Comparison of ENCODE assay signal across 8 mouse cellular contexts in genomic region chr1:43826628-43827001, GRCm38 (mm10). TPM values are rescaled to one million over a fixed set of nuclear protein-coding genes. Genes with fewer than 3 reads are reported as not detected.
A peak's percentile ranks its signal among the peaks of the same experiment; 100 is the strongest.
DNase-seq lines count a peak whose midpoint lies in the region; ATAC-seq and TF ChIP-seq lines count a peak whose summit lies in the region.

No protein-coding gene starts in this region.

- DNase-seq in kidney, postnatal 25 days, result no peak
- no peak for DNase-seq in urinary bladder, adult 18-20 months (ENCODE audit: low spot score in 2 of 2)
- DNase-seq in left cerebral cortex, adult 8-10 months (ENCODE audit: low spot score in 2 of 2), result no peak
- DNase-seq in layer of hippocampus, postnatal 25 days (ENCODE audit: extremely low spot score in 1 of 2, low spot score in 1 of 2), result no peak

- peak overlapping the region; percentile 87 for H3K9ac ChIP-seq in kidney, embryonic 16.5 days (replicated peaks; ENCODE audit: low read length)
- H3K9ac ChIP-seq in intestine, embryonic 15.5 days, result peak overlapping the region; percentile 87

- no peaks in the 10 kb centered on the region for H3K27me3 ChIP-seq in kidney, embryonic 16.5 days (ENCODE audit: insufficient read depth, low read length)
- no peaks in the 10 kb centered on the region for H3K27me3 ChIP-seq in intestine, embryonic 15.5 days (replicated peaks)
- no peaks in the 10 kb centered on the region for H3K27me3 ChIP-seq in myocyte (ENCODE audit: control insufficient read depth, insufficient read depth, insufficient read length)

- no peaks in the 10 kb centered on the region for H3K9me3 ChIP-seq in kidney, embryonic 16.5 days (ENCODE audit: low read length)
- H3K9me3 ChIP-seq in intestine, embryonic 15.5 days, result no peaks in the 10 kb centered on the region

- peak overlapping the region; percentile 92 for H3K4me3 ChIP-seq in kidney, embryonic 16.5 days (ENCODE audit: low read length)
- peak overlapping the region; percentile 74 for H3K4me3 ChIP-seq in brown adipose tissue, adult 24 weeks (ENCODE audit: insufficient read depth, low read depth, low read length)
- peak overlapping the region; percentile 94 for H3K4me3 ChIP-seq in intestine, embryonic 15.5 days (replicated peaks)
- peak overlapping the region; percentile 62 for H3K4me3 ChIP-seq in myocyte

- 0 out of 2 replicates have a peak, but pooled peaks cover 3% of the 10 kb centered on the region for H3K36me3 ChIP-seq in kidney, embryonic 16.5 days (ENCODE audit: insufficient read depth, low read length)
- H3K36me3 ChIP-seq in intestine, embryonic 15.5 days, result no peaks in the 10 kb centered on the region
- no peaks in the 10 kb centered on the region for H3K36me3 ChIP-seq in myocyte (ENCODE audit: control insufficient read depth, insufficient read depth)

- ATAC-seq in kidney, embryonic 16.5 days (ENCODE audit: low FRiP score, low TSS enrichment), result no peak
- ATAC-seq in intestine, embryonic 15.5 days, result no peak

- peaks cover 32% of the 10 kb centered on the region for H3K79me2 ChIP-seq in myocyte (ENCODE audit: control insufficient read depth, insufficient read depth)

- no peak for TF ChIP-seq POLR2A in myocyte (IDR thresholded peaks at IDR 0.05; ENCODE audit: insufficient read length, low read depth)

- peak overlapping the region; percentile 90; the same call in 1 of the 2 replicates for H3K27ac ChIP-seq in kidney, embryonic 16.5 days (ENCODE audit: low read length)
- H3K27ac ChIP-seq in brown adipose tissue, adult 24 weeks (replicated peaks; ENCODE audit: low read depth, low read length), result no peak overlapping the region
- H3K27ac ChIP-seq in intestine, embryonic 15.5 days, result peak overlapping the region; percentile 91

- WGBS in kidney, embryonic 16.5 days, result 0% methylated on average over 3 of the region's 3 CpGs
- WGBS in intestine, embryonic 15.5 days, result 0% methylated on average over 3 of the region's 3 CpGs

- H3K4me2 ChIP-seq in kidney, embryonic 16.5 days (replicated peaks; ENCODE audit: low read depth, low read length), result peak overlapping the region; percentile 84
- H3K4me2 ChIP-seq in intestine, embryonic 15.5 days (replicated peaks), result peak overlapping the region; percentile 90
- peak overlapping the region; percentile 72 for H3K4me2 ChIP-seq in myocyte (ENCODE audit: low read depth)

- H3K4me1 ChIP-seq in kidney, embryonic 16.5 days (ENCODE audit: insufficient read depth, low read length), result peaks cover 16% of the 10 kb centered on the region
- H3K4me1 ChIP-seq in brown adipose tissue, adult 24 weeks (ENCODE audit: control insufficient read depth, insufficient read depth, insufficient read length, low read length), result peaks cover 3% of the 10 kb centered on the region; the same call in 1 of the 2 replicates
- H3K4me1 ChIP-seq in intestine, embryonic 15.5 days (replicated peaks), result peaks cover 3% of the 10 kb centered on the region

- peak overlapping the region; percentile 53 for H3ac ChIP-seq in myocyte (ENCODE audit: control insufficient read depth, insufficient read length)

TF ChIP-seq in myocyte, 11 proteins besides CTCF, POLR2A, EP300 and RAD21:
- TF ChIP-seq TCF3 (IDR thresholded peaks at IDR 0.05; ENCODE audit: insufficient read length, low read depth) (no peak), CEBPB (IDR thresholded peaks at IDR 0.05; ENCODE audit: insufficient read depth, poor library complexity, severe bottlenecking) (no peak), TCF12 (IDR thresholded peaks at IDR 0.05; ENCODE audit: insufficient read depth, poor library complexity, severe bottlenecking) (no peak), REST (IDR thresholded peaks at IDR 0.05; ENCODE audit: insufficient read depth, insufficient read length) (no peak), E2F4 (IDR thresholded peaks at IDR 0.05; ENCODE audit: insufficient read depth) (no peak), MYOG (IDR thresholded peaks at IDR 0.05; ENCODE audit: control insufficient read depth in 1 of 3, insufficient read depth in 1 of 3, insufficient read length in 2 of 3, low read depth in 2 of 3) (no peak), MYOD1 (IDR thresholded peaks at IDR 0.05; ENCODE audit: control insufficient read depth in 1 of 3, insufficient read length in 2 of 3, low read depth in 2 of 3) (no peak), POLR2AphosphoS2 (IDR thresholded peaks at IDR 0.05; ENCODE audit: insufficient read length, low read depth) (no peak), MAX (IDR thresholded peaks at IDR 0.05; ENCODE audit: low read depth) (no peak), USF1 (IDR thresholded peaks at IDR 0.05; ENCODE audit: low read depth) (no peak), SRF (IDR thresholded peaks at IDR 0.05; ENCODE audit: control insufficient read depth, insufficient read length, low read depth) (no peak)

RNA-seq across cellular contexts. Expression of gene Uxs1, which starts 1.0 kb away (rescaled TPM):
- polyA plus RNA-seq in kidney, embryonic 16.5 days (2015; fragmentation: Nextera tagmentation; extraction: Ambion mirVana), result 26.0 and 26.6 TPM in 2 replicates
- polyA plus RNA-seq in brown adipose tissue, adult 24 weeks (2012; ENCODE audit: insufficient read depth, insufficient read length, missing spikeins), result 13.2 and 20.7 TPM in 2 replicates
- 16.2 and 19.3 TPM in 2 replicates for polyA plus RNA-seq in intestine, embryonic 15.5 days (2015; fragmentation: Nextera tagmentation; extraction: Ambion mirVana)
- polyA plus RNA-seq in myocyte (2012; fragmentation: generic; extraction: Trizol), result 27.4 TPM
- 10 to 100 TPM; 43.1 to 59.2 (median 49.6) TPM for total RNA-seq in left cerebral cortex, adult 8-10 months (2022)
- 10 to 100 TPM; 41.0 to 42.7 TPM for total RNA-seq in layer of hippocampus, postnatal 25 days (2021)
